Mouse (Mus musculus) Patski (cell line): ENCODE measurements at regions not wholly inside any gene's neighbourhood (a gene's known extent, or its start where the extent isn't known, plus 50 kb on each side); places are given as distances from the start of the nearest gene placed in this dataset.

Experiments used
- ATAC-seq: fragments of 100-300 bp; one replicate; pipeline ENCODE4 v1.8.0; 2021
- CTCF ChIA-PET: fragments of 350-600 bp; sonication (Branson Sonifier 250); formaldehyde crosslinking; loops from one replicate; lab custom pipeline; 2022; ENCODE audit warnings: inconsistent platforms; lab: Charles Lee
- POLR2A ChIA-PET: fragments of 350-600 bp; sonication (Branson Sonifier 250); formaldehyde crosslinking; loops from one replicate; lab custom pipeline; 2022; ENCODE audit warnings: antibody characterized with exemption, inconsistent platforms; lab: Charles Lee
- DNase-seq: peaks from one replicate; pipeline ENCODE4 v3.0.0-alpha.2; 2011; ENCODE audit warnings: low read depth, low spot score
- H3K27me3 ChIP-seq: fragments of 371-371 bp; one replicate; pipeline ENCODE4 v1.5.1; 2021
- CTCF ChIP-seq: fragments of 100-300 bp; IDR thresholded peaks from one replicate; pipeline ENCODE4 v1.5.1; 2021
- in situ Hi-C: fragments of 300-500 bp; cut with MboI; formaldehyde crosslinking; loops from 3 replicates; pipeline ENCODE4 v1.11.1; 2018; ENCODE audit warnings: low pct_unique_long_range_greater_than_20kb, mixed read lengths

DNA sequence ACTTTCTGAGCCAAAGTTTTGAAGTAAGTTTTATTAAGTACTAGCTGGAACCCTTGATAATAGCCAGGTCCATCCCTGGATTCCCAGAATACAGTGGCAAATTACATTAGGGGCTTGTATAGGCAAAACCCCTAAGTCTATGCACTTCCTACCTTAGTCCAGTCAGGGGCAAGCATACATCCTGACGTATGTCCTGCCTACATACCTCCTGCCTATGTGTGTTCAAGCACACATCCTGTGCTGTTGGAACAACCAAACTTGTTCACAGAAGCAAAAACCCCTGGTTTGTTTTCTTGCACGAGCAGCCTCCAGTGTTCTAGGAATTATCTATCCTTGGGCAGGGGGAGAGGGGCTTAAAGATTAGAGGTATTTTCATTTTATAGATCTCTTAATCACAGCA, 66.4 kb upstream of the Bmp2k start:
- DNase-seq (no peak), ATAC-seq (no peak)
- in situ Hi-C loops, result loop anchor here (5.0 kb wide), 1 partner anchor 66 kb away; the partner anchor contains the start of gene Bmp2k
- no peaks in the 10 kb centered on the region for H3K27me3 ChIP-seq
- POLR2A ChIA-PET, result interaction anchor here (1.3 kb wide), 1 partner anchor 8 kb away, joined by 3 read pairs; no protein-coding TSS in a partner anchor
- CTCF ChIA-PET, result interaction anchor here (1.2 to 1.3 kb wide), 3 partner anchors 8 to 9 kb away, joined by 3 to 5 read pairs (median 3); no protein-coding TSS in a partner anchor
- TF ChIP-seq CTCF, result no peak

DNA sequence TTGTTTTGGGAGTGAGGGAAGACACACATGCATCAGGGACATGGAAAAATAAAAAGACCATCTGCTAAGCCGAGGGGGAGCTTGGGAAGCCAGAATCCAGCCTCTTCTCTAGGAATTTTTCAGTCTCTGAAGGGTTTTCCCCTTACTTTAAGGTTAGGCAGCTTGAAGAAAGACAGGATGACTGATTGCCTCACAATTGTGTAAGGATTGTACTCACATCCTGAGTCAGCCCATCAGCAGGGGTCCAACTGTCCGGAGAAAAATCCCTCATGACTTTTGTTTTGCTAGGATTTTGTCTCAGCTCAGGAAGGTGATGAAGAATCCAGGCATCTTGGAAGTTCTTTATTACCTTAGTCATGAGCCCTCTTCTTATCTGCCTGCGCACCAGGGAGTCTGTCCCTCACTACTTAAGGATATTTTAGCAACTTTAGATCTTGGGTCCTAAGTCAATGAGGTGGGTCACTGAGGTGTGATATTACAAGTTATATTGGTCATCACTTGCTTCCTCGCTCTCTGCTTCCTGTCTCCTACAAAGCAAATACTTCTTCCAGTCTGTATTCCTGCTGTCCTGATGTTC, 65.8 kb upstream of the Bmp2k start:
- DNase-seq, result peak; percentile 81
- peak; percentile 85 for ATAC-seq
- no peak for TF ChIP-seq CTCF
- no peaks in the 10 kb centered on the region for H3K27me3 ChIP-seq
- in situ Hi-C loops, result loop anchor here (5.0 kb wide), 1 partner anchor 66 kb away; the partner anchor contains the start of gene Bmp2k
- ChIA-PET POLR2A (interaction anchor here (1.3 kb wide), 1 partner anchor 9 kb away, joined by 3 read pairs; no protein-coding TSS in a partner anchor), CTCF (interaction anchor here (1.2 kb wide), 2 partner anchors 8 to 9 kb away, joined by 3 read pairs; no protein-coding TSS in a partner anchor)

- H3K27me3 ChIP-seq, result no peaks in the 10 kb centered on the region
- in situ Hi-C loops, result no loop called here
- ChIA-PET CTCF (interaction anchor here (0.9 kb wide), 1 partner anchor 103 kb away, joined by 3 read pairs; no protein-coding TSS in a partner anchor), POLR2A (no interaction called here)
- no peak for TF ChIP-seq CTCF
- no peak for DNase-seq
- no peak for ATAC-seq
Measured at GRCm38 (mm10) chr5:96936239-96936638, 61.2 kb upstream of the Bmp2k start.

- ATAC-seq, result no peak
- no peak for DNase-seq
Measured at GRCm38 (mm10) chr5:96938718-96939117, 58.8 kb upstream of the Bmp2k start.

DNA sequence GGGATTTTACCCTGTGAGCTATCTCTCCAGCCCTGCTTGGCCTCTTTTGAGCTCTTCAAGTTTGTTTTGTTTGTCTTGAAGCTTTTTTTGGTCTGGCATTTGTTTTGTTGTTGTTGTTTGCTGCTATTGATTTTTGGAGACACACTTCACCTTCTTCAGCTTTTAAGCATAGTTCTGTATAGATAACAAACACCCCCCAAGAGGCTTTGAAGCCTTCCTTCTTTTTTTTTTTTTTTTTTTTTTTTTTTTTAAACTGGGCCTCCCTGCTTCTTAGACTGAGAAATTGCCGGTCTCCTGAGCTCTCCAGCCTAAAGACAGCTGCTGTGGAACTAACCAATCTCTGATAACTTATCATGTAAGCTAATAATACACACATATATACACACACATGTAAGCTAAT, 58.2 kb upstream of the Bmp2k start:
- ATAC-seq, result no peak
- DNase-seq, result no peak
- no peaks in the 10 kb centered on the region for H3K27me3 ChIP-seq
- ChIA-PET CTCF (interaction anchor here (1.1 to 1.4 kb wide), 2 partner anchors 16 to 28 kb away, joined by 3 to 4 read pairs; no protein-coding TSS in a partner anchor), POLR2A (interaction anchor here (1.1 kb wide), 1 partner anchor 36 kb away, joined by 4 read pairs; no protein-coding TSS in a partner anchor)
- TF ChIP-seq CTCF, result no peak
- in situ Hi-C loops, result no loop called here

More at GRCm38 (mm10) chr5:96938718-96939117, 58.8 kb upstream of the Bmp2k start:
- POLR2A ChIA-PET, result no interaction called here
- in situ Hi-C loops, result no loop called here
- CTCF ChIA-PET, result interaction anchor here (1.4 kb wide), 1 partner anchor 16 kb away, joined by 4 read pairs; no protein-coding TSS in a partner anchor
- H3K27me3 ChIP-seq, result no peaks in the 10 kb centered on the region
- no peak for TF ChIP-seq CTCF

GRCm38 (mm10) chr5:96940170-96941086, 57.1 kb upstream of the Bmp2k start:
- H3K27me3 ChIP-seq, result no peaks in the 10 kb centered on the region
- ChIA-PET CTCF (interaction anchor here (0.9 to 1.4 kb wide), 4 partner anchors 9 to 29 kb away, joined by 3 to 5 read pairs (median 4); no protein-coding TSS in a partner anchor), POLR2A (interaction anchor here (0.8 to 1.1 kb wide), 2 partner anchors 8 to 35 kb away, joined by 3 to 4 read pairs; no protein-coding TSS in a partner anchor)
- TF ChIP-seq CTCF, result no peak
- ATAC-seq, result no peak
- DNase-seq, result no peak
- in situ Hi-C loops, result no loop called here

GRCm38 (mm10) chr5:96941087-96941468, 56.4 kb upstream of the Bmp2k start:
- DNase-seq (no peak), ATAC-seq (no peak)
- ChIA-PET POLR2A (no interaction called here), CTCF (interaction anchor here (1.0 kb wide), 1 partner anchor 9 kb away, joined by 3 read pairs; no protein-coding TSS in a partner anchor)
- TF ChIP-seq CTCF, result no peak
- H3K27me3 ChIP-seq, result no peaks in the 10 kb centered on the region
- in situ Hi-C loops, result no loop called here

DNA sequence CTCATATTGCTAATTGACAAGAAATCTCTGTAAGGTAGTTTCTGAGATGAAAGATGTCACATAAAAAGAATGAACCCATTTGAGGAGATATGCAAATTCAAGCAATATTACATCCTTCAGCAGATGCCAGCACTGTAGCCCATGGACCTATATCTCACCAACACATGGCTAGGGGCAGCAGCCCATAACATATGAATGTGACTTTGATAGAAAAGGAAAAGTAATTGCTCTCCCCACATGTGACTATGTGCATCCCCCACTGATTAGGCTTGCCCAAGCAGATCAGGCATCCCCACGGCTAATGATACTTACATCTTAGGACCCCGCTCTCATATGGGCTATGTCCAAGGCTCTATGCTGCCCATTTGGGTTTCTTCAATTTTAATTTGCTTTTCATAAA, 56.0 kb upstream of the Bmp2k start:
- in situ Hi-C loops, result no loop called here
- no peak for TF ChIP-seq CTCF
- no peaks in the 10 kb centered on the region for H3K27me3 ChIP-seq
- ATAC-seq (no peak), DNase-seq (no peak)
- ChIA-PET CTCF (interaction anchor here (1.1 kb wide), 1 partner anchor 12 kb away, joined by 3 read pairs; no protein-coding TSS in a partner anchor), POLR2A (no interaction called here)
